Mouse (Mus musculus) midbrain, embryonic 10.5 days (tissue): Measurements from ENCODE around the gene Gng2. TPM values are rescaled to one million over a fixed set of nuclear protein-coding genes. Genes with fewer than 3 reads are reported as not detected.

Experiments used
- DNase-seq: peaks from one replicate; pipeline ENCODE4 v3.0.0-alpha.2; 2017; ENCODE audit warnings: low spot score
- H3K27ac ChIP-seq: fragments of 300-500 bp; sonication (generic); replicated peaks from 2 replicates; pipeline ENCODE4 v1.5.1; 2016; ENCODE audit warnings: mild to moderate bottlenecking
- H3K27me3 ChIP-seq: fragments of 300-500 bp; sonication (generic); 2 replicates; pipeline ENCODE4 v1.6.1; 2016; ENCODE audit warnings: low read depth, mild to moderate bottlenecking; ENCODE audit not compliant: poor library complexity, severe bottlenecking
- H3K36me3 ChIP-seq: fragments of 300-500 bp; sonication (generic); 2 replicates; pipeline ENCODE4 v1.6.1; 2016; ENCODE audit warnings: mild to moderate bottlenecking, moderate library complexity
- H3K4me1 ChIP-seq: fragments of 300-500 bp; sonication (generic); 2 replicates; pipeline ENCODE4 v1.6.1; 2016
- H3K4me3 ChIP-seq: fragments of 300-500 bp; sonication (generic); 2 replicates; pipeline ENCODE4 v1.5.1; 2016; ENCODE audit warnings: mild to moderate bottlenecking, moderate library complexity
- H3K9me3 ChIP-seq: fragments of 300-500 bp; sonication (generic); replicated peaks from 2 replicates; pipeline ENCODE4 v1.6.1; 2016; ENCODE audit warnings: mild to moderate bottlenecking
- WGBS: fragments of 180-500 bp; shearing (Covaris S2); methylation state at CpG from one replicate; pipeline ENCODE4 v1.1.7; 2016; 5-methylcytosine and 5-hydroxymethylcytosine counted together
- polyA plus RNA-seq: library from polyadenylated mRNA; unstranded; fragments of >200 nt; fragmentation: Nextera tagmentation; extraction: Ambion mirVana; gene quantifications from 2 replicates; pipeline ENCODE4 v1.2.1, GENCODE M21; 2016

Gene Gng2
- polyA plus RNA-seq, 1 experiment from 2014 or later = 82.4 TPM

- H3K27me3 ChIP-seq = no peaks in the 10 kb centered on the region
- peaks cover 26% of the 10 kb centered on the region for H3K36me3 ChIP-seq
- no peak overlapping the region for H3K27ac ChIP-seq
- WGBS = 89% methylated on average over 7 of the region's 7 CpGs
- no peak for DNase-seq
- peaks cover 23% of the 10 kb centered on the region for H3K4me1 ChIP-seq
- H3K4me3 ChIP-seq = no peak overlapping the region
- H3K9me3 ChIP-seq = no peaks in the 10 kb centered on the region
Measured at GRCm38 (mm10) chr14:19946221-19946620, 31.2 kb downstream of the Gng2 start.

GRCm38 (mm10) chr14:19942732-19943131 lies 34.7 kb downstream of the Gng2 start:
- 44% methylated on average over 3 of the region's 3 CpGs for WGBS
- Histone ChIP-seq H3K4me1 (peaks cover 23% of the 10 kb centered on the region), H3K27me3 (no peaks in the 10 kb centered on the region), H3K9me3 (no peaks in the 10 kb centered on the region), H3K4me3 (peak overlapping the region; percentile 7; the same call in 1 of the 2 replicates), H3K27ac (peak overlapping the region; percentile 75), H3K36me3 (0 out of 2 replicates have a peak, but pooled peaks cover 12% of the 10 kb centered on the region)
- DNase-seq = no peak

GRCm38 (mm10) chr14:19942329-19942728 lies 35.1 kb downstream of the Gng2 start:
- Histone ChIP-seq H3K27me3 (no peaks in the 10 kb centered on the region), H3K36me3 (0 out of 2 replicates have a peak, but pooled peaks cover 13% of the 10 kb centered on the region), H3K4me3 (peak overlapping the region; percentile 7; the same call in 1 of the 2 replicates), H3K9me3 (no peaks in the 10 kb centered on the region), H3K4me1 (peaks cover 23% of the 10 kb centered on the region), H3K27ac (peak overlapping the region; percentile 75)
- WGBS = 39% methylated on average over 4 of the region's 4 CpGs
- no peak for DNase-seq

GRCm38 (mm10) chr14:19940066-19940465 lies 37.4 kb downstream of the Gng2 start:
- Histone ChIP-seq H3K27me3 (no peaks in the 10 kb centered on the region), H3K4me1 (peaks cover 20% of the 10 kb centered on the region), H3K4me3 (no peak overlapping the region), H3K9me3 (no peaks in the 10 kb centered on the region), H3K36me3 (peaks cover 14% of the 10 kb centered on the region), H3K27ac (no peak overlapping the region)
- DNase-seq = no peak
- 75% methylated on average over 1 of the region's 1 CpGs for whole genome bisulfite sequencing

- Histone ChIP-seq H3K36me3 (peaks cover 13% of the 10 kb centered on the region), H3K9me3 (no peaks in the 10 kb centered on the region), H3K27ac (no peak overlapping the region), H3K4me3 (no peak overlapping the region), H3K4me1 (peaks cover 26% of the 10 kb centered on the region), H3K27me3 (no peaks in the 10 kb centered on the region)
- WGBS = 92% methylated on average over 5 of the region's 5 CpGs
- no peak for DNase-seq
Measured at GRCm38 (mm10) chr14:19938545-19938944, 38.9 kb downstream of the Gng2 start.

- peaks cover 23% of the 10 kb centered on the region for H3K36me3 ChIP-seq
- WGBS = 92% methylated on average over 3 of the region's 3 CpGs
- no peaks in the 10 kb centered on the region for H3K9me3 ChIP-seq
Measured at GRCm38 (mm10) chr14:19935084-19935483, 42.3 kb downstream of the Gng2 start.

GRCm38 (mm10) chr14:19933314-19933713 lies 44.1 kb downstream of the Gng2 start:
- Histone ChIP-seq H3K36me3 (peaks cover 26% of the 10 kb centered on the region), H3K27ac (0 out of 2 replicates have a peak overlapping the region, but pooled peaks have one; percentile 33), H3K4me1 (peaks cover 22% of the 10 kb centered on the region), H3K9me3 (no peaks in the 10 kb centered on the region), H3K27me3 (no peaks in the 10 kb centered on the region), H3K4me3 (no peak overlapping the region)
- DNase-seq = no peak
- 79% methylated on average over 6 of the region's 6 CpGs for WGBS

More at GRCm38 (mm10) chr14:19935084-19935483, 42.3 kb downstream of the Gng2 start:
- Histone ChIP-seq H3K4me3 (no peak overlapping the region), H3K27me3 (no peaks in the 10 kb centered on the region), H3K27ac (no peak overlapping the region), H3K4me1 (peaks cover 16% of the 10 kb centered on the region)
- DNase-seq = no peak

GRCm38 (mm10) chr14:19927879-19928278 lies 49.5 kb downstream of the Gng2 start:
- peaks cover 35% of the 10 kb centered on the region for H3K36me3 ChIP-seq
- WGBS = 26% methylated on average over 6 of the region's 6 CpGs
- H3K4me1 ChIP-seq = peaks cover 37% of the 10 kb centered on the region
- no peak for DNase-seq
- H3K27ac ChIP-seq = 0 out of 2 replicates have a peak overlapping the region, but pooled peaks have one; percentile 13
- no peaks in the 10 kb centered on the region for H3K27me3 ChIP-seq
- peaks cover 10% of the 10 kb centered on the region for H3K9me3 ChIP-seq
- H3K4me3 ChIP-seq = no peak overlapping the region

- DNase-seq = no peak
- 75% methylated on average over 2 of the region's 2 CpGs for WGBS
- H3K27ac ChIP-seq = no peak overlapping the region
- H3K4me3 ChIP-seq = no peak overlapping the region
- H3K36me3 ChIP-seq = peaks cover 35% of the 10 kb centered on the region
- H3K27me3 ChIP-seq = no peaks in the 10 kb centered on the region
- peaks cover 39% of the 10 kb centered on the region for H3K4me1 ChIP-seq
- peaks cover 10% of the 10 kb centered on the region for H3K9me3 ChIP-seq
Measured at GRCm38 (mm10) chr14:19927156-19927555, 50.3 kb downstream of the Gng2 start.

- no peak overlapping the region for H3K27ac ChIP-seq
Measured at GRCm38 (mm10) chr14:19926312-19926711, 51.1 kb downstream of the Gng2 start.

GRCm38 (mm10) chr14:19925157-19925556 lies 52.3 kb downstream of the Gng2 start:
- H3K27ac ChIP-seq = peak overlapping the region; percentile 63; the same call in 1 of the 2 replicates
- peaks cover 25% of the 10 kb centered on the region for H3K36me3 ChIP-seq
- H3K4me1 ChIP-seq = peaks cover 59% of the 10 kb centered on the region
- DNase-seq = no peak
- peaks cover 10% of the 10 kb centered on the region for H3K9me3 ChIP-seq
- WGBS = 47% methylated on average over 6 of the region's 6 CpGs
- no peak overlapping the region for H3K4me3 ChIP-seq
- H3K27me3 ChIP-seq = no peaks in the 10 kb centered on the region

More at GRCm38 (mm10) chr14:19926312-19926711, 51.1 kb downstream of the Gng2 start:
- Histone ChIP-seq H3K4me1 (peaks cover 47% of the 10 kb centered on the region), H3K27me3 (no peaks in the 10 kb centered on the region), H3K36me3 (peaks cover 29% of the 10 kb centered on the region), H3K4me3 (no peak overlapping the region), H3K9me3 (peaks cover 10% of the 10 kb centered on the region)
- WGBS = 90% methylated on average over 8 of the region's 8 CpGs
- DNase-seq = no peak

GRCm38 (mm10) chr14:19924086-19924485 lies 53.3 kb downstream of the Gng2 start:
- Histone ChIP-seq H3K36me3 (peaks cover 17% of the 10 kb centered on the region), H3K27me3 (no peaks in the 10 kb centered on the region), H3K4me1 (peaks cover 66% of the 10 kb centered on the region), H3K9me3 (peaks cover 10% of the 10 kb centered on the region), H3K27ac (no peak overlapping the region), H3K4me3 (no peak overlapping the region)
- 82% methylated on average over 2 of the region's 2 CpGs for WGBS
- no peak for DNase-seq

- Histone ChIP-seq H3K4me1 (peaks cover 38% of the 10 kb centered on the region), H3K27ac (peak overlapping the region; percentile 80), H3K36me3 (peaks cover 17% of the 10 kb centered on the region), H3K9me3 (peaks cover 10% of the 10 kb centered on the region), H3K27me3 (no peaks in the 10 kb centered on the region), H3K4me3 (no peak overlapping the region)
- DNase-seq = peak; percentile 52
- 27% methylated on average over 13 of the region's 13 CpGs for WGBS
Measured at GRCm38 (mm10) chr14:19920254-19920691, 57.2 kb downstream of the Gng2 start.
